Mouse (Mus musculus) cortical plate, adult 2 months (tissue): ENCODE data around the gene Ptcra. TPM values are rescaled to one million over a fixed set of nuclear protein-coding genes. Genes with fewer than 3 reads are reported as not detected.

ENCODE experiments used
- H3K27ac ChIP-seq: fragments of 200-500 bp; 2 replicates; pipeline ENCODE4 v1.5.1; 2012; ENCODE audit warnings: low read length, control low read depth, inconsistent platforms; ENCODE audit not compliant: insufficient read depth
- H3K4me1 ChIP-seq: fragments of 200-500 bp; 2 replicates; pipeline ENCODE4 v1.6.1; 2011; ENCODE audit warnings: low read length; ENCODE audit not compliant: control insufficient read depth, insufficient read depth
- H3K4me3 ChIP-seq: fragments of 200-500 bp; 2 replicates; pipeline ENCODE4 v1.5.1; 2011; ENCODE audit warnings: mild to moderate bottlenecking, low read length, control low read depth; ENCODE audit not compliant: insufficient read depth
- CTCF ChIP-seq: fragments of 200-500 bp; IDR thresholded peaks from 2 replicates; pipeline ENCODE4 v1.5.1; 2011; ENCODE audit warnings: mild to moderate bottlenecking, control low read depth, low read length; ENCODE audit not compliant: insufficient read depth; ENCODE audit errors: extremely low read depth
- POLR2A ChIP-seq: fragments of 200-500 bp; IDR thresholded peaks from 2 replicates; pipeline ENCODE4 v1.6.1; 2011; ENCODE audit warnings: mild to moderate bottlenecking, low read length, control low read depth; ENCODE audit not compliant: insufficient read depth; ENCODE audit errors: extremely low read depth
- polyA plus RNA-seq: library from polyadenylated mRNA; depleted of rRNA; stranded (reverse); fragments of >200 nt; gene quantifications from 2 replicates; pipeline ENCODE4 v1.2.3, GENCODE M21; 2012

The Ptcra gene
- polyA plus RNA-seq, 1 experiment = 0.50 TPM

- H3K4me1 ChIP-seq = no peaks in the 10 kb centered on the region
- no peak within 1 kb of the TSS for H3K4me3 ChIP-seq
- no peak within 1 kb of the TSS for H3K27ac ChIP-seq
- no peak for TF ChIP-seq POLR2A
- no peak for TF ChIP-seq CTCF
Observed at GRCm38 (mm10) chr17:46728904-46729318, 34.6 kb downstream of the Ptcra start, which contains the start of gene Gnmt. TSS of gene Gnmt (minus strand) at chr17:46729168.

- Histone ChIP-seq H3K4me3 (no peak overlapping the region), H3K27ac (no peak overlapping the region), H3K4me1 (no peaks in the 10 kb centered on the region)
- TF ChIP-seq POLR2A = no peak
- no peak for TF ChIP-seq CTCF
Observed at GRCm38 (mm10) chr17:46728496-46728895, 35.0 kb downstream of the Ptcra start.

GRCm38 (mm10) chr17:46728021-46728420, 35.5 kb downstream of the Ptcra start:
- Histone ChIP-seq H3K4me3 (no peak overlapping the region), H3K27ac (no peak overlapping the region), H3K4me1 (no peaks in the 10 kb centered on the region)
- no peak for TF ChIP-seq POLR2A
- no peak for TF ChIP-seq CTCF

GRCm38 (mm10) chr17:46727271-46727670, 36.2 kb downstream of the Ptcra start:
- Histone ChIP-seq H3K4me3 (no peak overlapping the region), H3K27ac (no peak overlapping the region), H3K4me1 (no peaks in the 10 kb centered on the region)
- TF ChIP-seq POLR2A (no peak), CTCF (no peak)

- H3K4me3 ChIP-seq = no peak overlapping the region
- TF ChIP-seq CTCF (no peak), POLR2A (no peak)
- H3K27ac ChIP-seq = no peak overlapping the region
- no peaks in the 10 kb centered on the region for H3K4me1 ChIP-seq
Observed at GRCm38 (mm10) chr17:46725731-46726645, 37.5 kb downstream of the Ptcra start.

- Histone ChIP-seq H3K4me1 (no peaks in the 10 kb centered on the region), H3K4me3 (no peak overlapping the region), H3K27ac (no peak overlapping the region)
- TF ChIP-seq POLR2A (no peak), CTCF (peak; percentile 43)
Observed at GRCm38 (mm10) chr17:46725273-46725672, 38.2 kb downstream of the Ptcra start.

GRCm38 (mm10) chr17:46724477-46725084, 38.9 kb downstream of the Ptcra start:
- Histone ChIP-seq H3K4me3 (no peak overlapping the region), H3K27ac (no peak overlapping the region), H3K4me1 (no peaks in the 10 kb centered on the region)
- TF ChIP-seq CTCF (no peak), POLR2A (no peak)

GRCm38 (mm10) chr17:46721077-46721476, 42.4 kb downstream of the Ptcra start:
- no peak overlapping the region for H3K27ac ChIP-seq
- no peak overlapping the region for H3K4me3 ChIP-seq
- TF ChIP-seq CTCF (no peak), POLR2A (no peak)
- H3K4me1 ChIP-seq = no peaks in the 10 kb centered on the region

GRCm38 (mm10) chr17:46714756-46715481, 48.6 kb downstream of the Ptcra start:
- peaks cover 4% of the 10 kb centered on the region for H3K4me1 ChIP-seq
- no peak overlapping the region for H3K27ac ChIP-seq
- no peak for TF ChIP-seq POLR2A
- TF ChIP-seq CTCF = no peak
- no peak overlapping the region for H3K4me3 ChIP-seq

GRCm38 (mm10) chr17:46713849-46714248, 49.7 kb downstream of the Ptcra start:
- TF ChIP-seq POLR2A (no peak), CTCF (no peak)
- peaks cover 4% of the 10 kb centered on the region for H3K4me1 ChIP-seq
- no peak overlapping the region for H3K4me3 ChIP-seq
- H3K27ac ChIP-seq = no peak overlapping the region
